Mouse (Mus musculus) adrenal gland, postnatal 14 days (tissue): Measurements from ENCODE around the gene Gpatch4. TPM values are rescaled to one million over a fixed set of nuclear protein-coding genes. Genes with fewer than 3 reads are reported as not detected.
A peak's percentile ranks its signal among the peaks of the same experiment; 100 is the strongest.

Experiments used
- DNase-seq: peaks from one replicate; pipeline ENCODE4 v3.0.0; 2021; ENCODE audit warnings: mixed read lengths
- total RNA-seq: library from RNA; stranded (reverse); gene quantifications from 2 replicates; pipeline ENCODE4 v1.2.3, GENCODE M21; 2021

The Gpatch4 gene
- total RNA-seq, 1 experiment from 2014 or later, result 15.7 TPM

- DNase-seq, result no peak
These were observed 54.8 kb downstream of the Gpatch4 start for GRCm38 (mm10) chr3:88097666-88098065.

- no peak for DNase-seq
These were observed 57.3 kb downstream of the Gpatch4 start for GRCm38 (mm10) chr3:88100251-88100650.

GRCm38 (mm10) chr3:88101736-88102135 is 58.8 kb downstream of the Gpatch4 start:
- peak; percentile 34 for DNase-seq

GRCm38 (mm10) chr3:88102196-88102595 is 59.3 kb downstream of the Gpatch4 start:
- DNase-seq, result no peak

GRCm38 (mm10) chr3:88102611-88103010 is 59.7 kb downstream of the Gpatch4 start:
- DNase-seq, result no peak

Other genes with a start within 250 kb of the Gpatch4 start
- 4.3 and 14.4 TPM in 2 replicates for gene Ntrk1, start 247.9 kb upstream of the Gpatch4 start, total RNA-seq
- gene Insrr, start 246.2 kb upstream of the Gpatch4 start, total RNA-seq, result 0.70 and 2.2 TPM in 2 replicates
- 29.1 and 36.7 TPM in 2 replicates for gene Pear1, start 218.8 kb upstream of the Gpatch4 start, total RNA-seq
- gene Sh2d2a, start 196.4 kb upstream of the Gpatch4 start, total RNA-seq, result 0.19 and 3.7 TPM in 2 replicates
- gene Prcc, start 157.5 kb upstream of the Gpatch4 start, total RNA-seq, result 50.0 and 50.4 TPM in 2 replicates
- 169 and 171 TPM in 2 replicates for gene Hdgf, start 136.8 kb upstream of the Gpatch4 start, total RNA-seq
- 115 and 119 TPM in 2 replicates for gene Mrpl24, start 123.6 kb upstream of the Gpatch4 start, total RNA-seq
- gene Isg20l2, start 112.8 kb upstream of the Gpatch4 start, total RNA-seq, result 22.9 and 23.4 TPM in 2 replicates
- 13.9 and 15.6 TPM in 2 replicates for gene Rrnad1, start 112.4 kb upstream of the Gpatch4 start, total RNA-seq
- gene Crabp2, start 94.4 kb upstream of the Gpatch4 start, total RNA-seq, result not detected in 2 replicates
- gene Nes, start 72.0 kb upstream of the Gpatch4 start, total RNA-seq, result 14.5 and 23.0 TPM in 2 replicates
- gene Bcan, start 42.9 kb upstream of the Gpatch4 start, total RNA-seq, result 28.5 and 31.5 TPM in 2 replicates
- not detected in 2 replicates for gene Hapln2, start 15.5 kb upstream of the Gpatch4 start, total RNA-seq
- gene Naxe, start 15.4 kb downstream of the Gpatch4 start, total RNA-seq, result 135 and 138 TPM in 2 replicates
- gene Ttc24, start 35.2 kb downstream of the Gpatch4 start, total RNA-seq, result not detected in 2 replicates
- gene Iqgap3, start 38.9 kb downstream of the Gpatch4 start, total RNA-seq, result 7.3 and 8.0 TPM in 2 replicates
- gene Mef2d, start 99.3 kb downstream of the Gpatch4 start, total RNA-seq, result 92.9 and 98.4 TPM in 2 replicates
- gene Rhbg, start 211.6 kb downstream of the Gpatch4 start, total RNA-seq, result 0.86 and 2.1 TPM in 2 replicates
- gene Gm38392, start 244.1 kb downstream of the Gpatch4 start, total RNA-seq, result 0.96 and 1.5 TPM in 2 replicates